ENCODE assay signal across 33 mouse cellular contexts in the genomic region with DNA sequence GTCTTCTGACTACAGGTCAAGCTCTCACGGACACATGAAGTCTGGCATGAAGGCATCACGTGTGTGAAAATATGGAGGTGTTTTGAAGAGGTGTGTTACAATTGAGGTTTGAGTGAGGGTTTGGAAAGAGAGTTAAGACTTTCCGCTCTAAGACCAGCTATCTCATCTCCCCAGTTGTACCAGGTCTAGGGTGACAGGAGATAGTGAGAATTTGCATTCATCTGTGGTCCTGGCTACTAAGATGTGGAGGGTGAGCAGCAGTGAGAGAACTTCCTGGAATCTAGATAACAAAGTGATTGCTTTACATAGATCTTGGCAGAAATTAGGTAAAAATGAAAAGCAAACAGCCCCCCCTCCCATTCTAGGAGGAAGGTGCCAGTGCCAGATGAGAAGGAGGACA. TPM values are rescaled to one million over a fixed set of nuclear protein-coding genes. Genes with fewer than 3 reads are reported as not detected.
A peak's percentile ranks its signal among the peaks of the same experiment; 100 is the strongest.
DNase-seq lines count a peak whose midpoint lies in the region; ATAC-seq lines count a peak whose summit lies in the region.
"Had no signal": no experiment of that assay in that cellular context is flagged by ENCODE, and none has a peak within 500 bp of the region (broad histone marks: within the 10 kb centered on the region; RNA-seq: fewer than 3 reads in every experiment).

No protein-coding gene starts in this region.

- no peak overlapping the region for H3K4me3 ChIP-seq in liver, embryonic 11.5 days (ENCODE audit: low read depth, low read length)
- H3K4me3 ChIP-seq in liver, embryonic 16.5 days (ENCODE audit: low read depth, low read length) = no peak overlapping the region
- H3K4me3 ChIP-seq: embryonic facial prominence, embryonic 12.5 days; forebrain, embryonic 15.5 days; heart, embryonic 10.5 days; heart, embryonic 15.5 days; intestine, embryonic 15.5 days; midbrain, embryonic 12.5 days; neural tube, embryonic 13.5 days had no signal

- peaks cover 9% of the 10 kb centered on the region; the same call in 1 of the 2 replicates for H3K4me1 ChIP-seq in liver, embryonic 11.5 days (replicated peaks; ENCODE audit: control insufficient read depth, insufficient read depth, low read length)
- H3K4me1 ChIP-seq in liver, embryonic 16.5 days (ENCODE audit: control insufficient read depth, low read depth, low read length) = peaks cover 4% of the 10 kb centered on the region; the same call in 1 of the 2 replicates
- H3K4me1 ChIP-seq: embryonic facial prominence, embryonic 12.5 days; forebrain, embryonic 15.5 days; neural tube, embryonic 13.5 days had no signal

- WGBS in liver, embryonic 11.5 days = 53% methylated on average over 3 of the region's 3 CpGs
- WGBS in liver, embryonic 16.5 days (ENCODE audit: insufficient replicate concordance) = 28% methylated on average over 3 of the region's 3 CpGs

- no peaks in the 10 kb centered on the region for H3K9me3 ChIP-seq in liver, embryonic 11.5 days (ENCODE audit: control insufficient read depth, low read length)
- no peaks in the 10 kb centered on the region for H3K9me3 ChIP-seq in liver, embryonic 16.5 days (replicated peaks; ENCODE audit: control insufficient read depth, low read length)
- H3K9me3 ChIP-seq: embryonic facial prominence, embryonic 12.5 days; forebrain, embryonic 15.5 days; heart, embryonic 10.5 days; heart, embryonic 15.5 days; intestine, embryonic 15.5 days; midbrain, embryonic 12.5 days; neural tube, embryonic 13.5 days had no signal

- ATAC-seq in liver, embryonic 11.5 days (replicated peaks; ENCODE audit: low FRiP score) = peak; percentile 91
- ATAC-seq in common myeloid progenitor, adult 5-6 weeks (replicated peaks; ENCODE audit: low read depth, poor library complexity, severe bottlenecking) = peak; percentile 40; the same call in 1 of the 2 replicates
- ATAC-seq in liver, embryonic 16.5 days (ENCODE audit: low read depth) = peak; percentile 77
- no peak for ATAC-seq in inflammation-experienced regulatory T-cells, adult 6 months
- ATAC-seq: forebrain, embryonic 15.5 days; hindbrain, embryonic 16.5 days; intestine, embryonic 15.5 days had no signal

- H3K27ac ChIP-seq in liver, embryonic 11.5 days (ENCODE audit: low read depth, low read length) = no peak overlapping the region
- H3K27ac ChIP-seq in liver, embryonic 16.5 days (ENCODE audit: low read length) = no peak overlapping the region
- H3K27ac ChIP-seq: embryonic facial prominence, embryonic 12.5 days; forebrain, embryonic 15.5 days; heart, embryonic 10.5 days; heart, embryonic 15.5 days; intestine, embryonic 15.5 days; kidney, postnatal 0 days; midbrain, embryonic 12.5 days; neural tube, embryonic 13.5 days had no signal

- no peaks in the 10 kb centered on the region for H3K36me3 ChIP-seq in liver, embryonic 11.5 days (ENCODE audit: control insufficient read depth, insufficient read depth, low read length)
- no peaks in the 10 kb centered on the region for H3K36me3 ChIP-seq in liver, embryonic 16.5 days (ENCODE audit: control insufficient read depth, insufficient read depth)
- H3K36me3 ChIP-seq: embryonic facial prominence, embryonic 12.5 days; forebrain, embryonic 15.5 days; heart, embryonic 10.5 days; heart, embryonic 15.5 days; intestine, embryonic 15.5 days; midbrain, embryonic 12.5 days; neural tube, embryonic 13.5 days had no signal

- no peaks in the 10 kb centered on the region for H3K27me3 ChIP-seq in liver, embryonic 11.5 days (replicated peaks; ENCODE audit: control insufficient read depth, insufficient read depth, low read length)
- no peaks in the 10 kb centered on the region for H3K27me3 ChIP-seq in liver, embryonic 16.5 days (ENCODE audit: control insufficient read depth, insufficient read depth, low read depth, low read length)
- H3K27me3 ChIP-seq: embryonic facial prominence, embryonic 12.5 days; forebrain, embryonic 15.5 days; heart, embryonic 15.5 days; intestine, embryonic 15.5 days; midbrain, embryonic 12.5 days; neural tube, embryonic 13.5 days had no signal

- H3K9ac ChIP-seq in liver, embryonic 11.5 days (ENCODE audit: low read depth, low read length) = no peak overlapping the region
- H3K9ac ChIP-seq in liver, embryonic 16.5 days (ENCODE audit: low read depth, low read length) = no peak overlapping the region
- H3K9ac ChIP-seq: embryonic facial prominence, embryonic 12.5 days; forebrain, embryonic 15.5 days; heart, embryonic 15.5 days; intestine, embryonic 15.5 days; lung, embryonic 14.5 days; midbrain, embryonic 12.5 days; neural tube, embryonic 13.5 days had no signal

- no peak overlapping the region for H3K4me2 ChIP-seq in liver, embryonic 11.5 days
- no peak overlapping the region for H3K4me2 ChIP-seq in liver, embryonic 16.5 days (ENCODE audit: low read depth, low read length)
- H3K4me2 ChIP-seq: embryonic facial prominence, embryonic 12.5 days; forebrain, embryonic 15.5 days; heart, embryonic 15.5 days; intestine, embryonic 15.5 days; lung, embryonic 14.5 days; midbrain, embryonic 12.5 days; neural tube, embryonic 13.5 days had no signal

- no peak for DNase-seq in liver, embryonic 11.5 days (ENCODE audit: low spot score)
- no peak for DNase-seq in liver
- DNase-seq in frontal cortex, postnatal 25 days (ENCODE audit: low spot score in 2 of 2) = no peak
- no peak for DNase-seq in gastrocnemius, postnatal 4 days (ENCODE audit: low spot score in 2 of 2)
- DNase-seq: adrenal gland, adult 8-10 months; cerebellum, adult 11 months; cerebellum, adult 9-10 months; cerebellum, postnatal 36 days; embryo, embryonic 11 days; gastrocnemius, postnatal 14 days; heart, adult 11 months; kidney, adult 8-10 months; layer of hippocampus, postnatal 36 days; left cerebral cortex, postnatal 4 days; lung, embryonic 14.5 days; lung, postnatal 14 days; right cerebral cortex, postnatal 4 days; thymus, adult 2 months had no signal

RNA-seq across cellular contexts. Expression of gene Il10, which starts 9.6 kb away (rescaled TPM):
- polyA plus RNA-seq in liver, embryonic 11.5 days (2014; fragmentation: Nextera tagmentation; extraction: Ambion mirVana) = not detected in 2 replicates
- not detected in 2 replicates for total RNA-seq in common myeloid progenitor, adult 5-6 weeks (2017)
- not detected in 2 replicates for polyA plus RNA-seq in liver, embryonic 16.5 days (2015; fragmentation: Nextera tagmentation; extraction: Ambion mirVana)
- total RNA-seq in gastrocnemius, postnatal 4 days (2021) = not detected
- polyA plus RNA-seq in inflammation-experienced regulatory T-cells, adult 6 months (2017; shearing (Covaris generic)) = 10 to 100 TPM in 1 of 3 experiments, 1 to 10 TPM in 2; 7.5 to 13.6 (median 8.0) TPM
- total RNA-seq: adrenal gland, postnatal 4 days; gastrocnemius, postnatal 14 days; heart, postnatal 25 days; layer of hippocampus, postnatal 36 days had no signal
- polyA plus RNA-seq: embryonic facial prominence, embryonic 12.5 days; forebrain, embryonic 15.5 days; heart, embryonic 10.5 days; heart, embryonic 15.5 days; hindbrain, embryonic 11.5 days; hindbrain, embryonic 16.5 days; intestine, embryonic 15.5 days; lung, embryonic 14.5 days; midbrain, embryonic 12.5 days; neural tube, embryonic 13.5 days had no signal
